Mouse (Mus musculus) hindbrain, postnatal 0 days (tissue): Measurements from ENCODE around the gene Gtf2a1l. TPM values are rescaled to one million over a fixed set of nuclear protein-coding genes. Genes with fewer than 3 reads are reported as not detected.
A peak's percentile ranks its signal among the peaks of the same experiment; 100 is the strongest.

ENCODE experiments used
- ATAC-seq: fragments of 200-750 bp; cut with Nextera tagmentation; 2 replicates; pipeline ENCODE4 v1.8.0; 2017; ENCODE audit warnings: mild to moderate bottlenecking, moderate TSS enrichment, moderate library complexity
- DNase-seq: peaks from one replicate; pipeline ENCODE4 v3.0.0-alpha.2; 2015; ENCODE audit warnings: low spot score
- H3K27ac ChIP-seq: fragments of 300-500 bp; sonication (generic); 2 replicates; pipeline ENCODE4 v1.5.1; 2014; ENCODE audit warnings: mild to moderate bottlenecking
- H3K27me3 ChIP-seq: fragments of 300-500 bp; sonication (generic); 2 replicates; pipeline ENCODE4 v1.6.1; 2014; ENCODE audit warnings: low read length, mixed read lengths; ENCODE audit not compliant: insufficient read depth
- H3K36me3 ChIP-seq: fragments of 300-500 bp; sonication (generic); 2 replicates; pipeline ENCODE4 v1.6.1; 2014; ENCODE audit warnings: low read length, mixed read lengths; ENCODE audit not compliant: insufficient read depth
- H3K4me1 ChIP-seq: fragments of 300-500 bp; sonication (generic); 2 replicates; pipeline ENCODE4 v1.6.1; 2014; ENCODE audit warnings: antibody characterized with exemption, low read length, mixed read lengths; ENCODE audit not compliant: insufficient read depth
- H3K4me2 ChIP-seq: fragments of 300-500 bp; sonication (generic); 2 replicates; pipeline ENCODE4 v1.6.1; 2014; ENCODE audit warnings: low read depth, mild to moderate bottlenecking, low read length, moderate library complexity, mixed read lengths
- H3K4me3 ChIP-seq: fragments of 300-500 bp; sonication (generic); 2 replicates; pipeline ENCODE4 v1.5.1; 2014; ENCODE audit warnings: low read length
- H3K9ac ChIP-seq: fragments of 300-500 bp; sonication (generic); replicated peaks from 2 replicates; pipeline ENCODE4 v1.6.1; 2014; ENCODE audit warnings: mild to moderate bottlenecking, low read length, moderate library complexity, mixed read lengths
- H3K9me3 ChIP-seq: fragments of 300-500 bp; sonication (generic); 2 replicates; pipeline ENCODE4 v1.6.1; 2016; ENCODE audit warnings: low read length, mixed read lengths
- CTCF ChIP-seq: IDR thresholded peaks from 2 replicates; pipeline ENCODE4 v1.5.1; 2016; ENCODE audit warnings: antibody characterized with exemption, control low read depth, low read depth
- WGBS: fragments of 180-500 bp; shearing (Covaris S2); extraction: QIAGEN DNeasy Blood & Tissue Kit; methylation state at CpG from one replicate; pipeline ENCODE4 v1.1.7; 2014; 5-methylcytosine and 5-hydroxymethylcytosine counted together
- polyA plus RNA-seq: library from polyadenylated mRNA; unstranded; fragments of >200 nt; fragmentation: Nextera tagmentation; extraction: Ambion mirVana; gene quantifications from 2 replicates; pipeline ENCODE4 v1.2.1, GENCODE M21; 2015
- total RNA-seq: library from RNA; depleted of rRNA; stranded (reverse); fragments of >200 nt; gene quantifications from 2 replicates; pipeline ENCODE4 v1.2.3, GENCODE M21; 2014

Gene Gtf2a1l
- total and polyA plus RNA-seq, 2 experiments from 2014 or later, result 0.38 TPM; not detected in 1

DNA sequence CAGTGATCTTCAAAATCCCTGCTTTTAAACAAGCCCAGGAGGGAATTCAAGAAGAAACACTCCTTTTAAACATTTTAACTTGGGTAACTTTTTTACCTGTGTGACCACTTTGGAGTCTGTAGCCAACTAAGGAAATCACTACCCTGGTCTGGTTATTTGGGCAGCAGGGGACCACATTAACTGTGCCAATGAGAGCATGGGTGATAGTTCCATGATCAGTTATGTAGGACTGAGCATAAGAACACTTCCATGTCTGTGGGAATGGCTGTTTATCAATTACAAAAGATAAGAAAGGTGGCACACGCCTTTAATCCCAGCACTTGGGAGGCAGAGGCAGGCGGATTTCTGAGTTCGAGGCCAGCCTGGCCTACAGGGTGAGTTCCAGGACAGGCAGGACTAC, 21.3 kb upstream of the Gtf2a1l start:
- Histone ChIP-seq H3K4me1 (no peaks in the 10 kb centered on the region), H3K9ac (no peak overlapping the region), H3K36me3 (no peaks in the 10 kb centered on the region), H3K4me2 (no peak overlapping the region), H3K27ac (no peak overlapping the region), H3K4me3 (no peak overlapping the region), H3K27me3 (no peaks in the 10 kb centered on the region), H3K9me3 (no peaks in the 10 kb centered on the region)
- 95% methylated on average over 3 of the region's 3 CpGs for WGBS
- ATAC-seq (no peak), DNase-seq (no peak)
- no peak for TF ChIP-seq CTCF

DNA sequence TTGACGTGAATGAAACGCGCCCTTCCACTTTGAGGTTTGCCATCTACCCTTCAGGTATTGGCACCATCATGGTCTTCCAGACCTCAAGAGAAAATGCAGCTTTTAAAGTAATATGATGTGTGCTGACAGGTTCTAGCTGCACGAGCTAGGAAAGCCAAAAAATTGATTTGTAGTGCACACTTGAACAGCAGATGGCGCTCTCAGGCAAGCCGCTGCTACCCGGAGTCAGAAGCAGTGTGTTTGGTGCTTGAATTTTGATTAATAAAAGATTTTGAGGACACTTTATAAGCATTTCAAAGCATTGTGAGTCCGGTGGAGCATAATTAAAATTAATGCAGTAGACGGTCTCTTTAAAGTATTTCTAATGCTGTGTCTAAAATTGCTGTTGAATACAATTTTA, 16.4 kb upstream of the Gtf2a1l start:
- DNase-seq, result peak; percentile 88
- Histone ChIP-seq H3K9me3 (no peaks in the 10 kb centered on the region), H3K36me3 (no peaks in the 10 kb centered on the region), H3K27me3 (no peaks in the 10 kb centered on the region), H3K4me2 (peak overlapping the region; percentile 56), H3K27ac (no peak overlapping the region), H3K9ac (no peak overlapping the region), H3K4me1 (peaks cover 4% of the 10 kb centered on the region; the same call in 1 of the 2 replicates), H3K4me3 (no peak overlapping the region)
- peak; percentile 70 for ATAC-seq
- WGBS, result 6% methylated on average over 9 of the region's 9 CpGs
- TF ChIP-seq CTCF, result peak; percentile 88

DNA sequence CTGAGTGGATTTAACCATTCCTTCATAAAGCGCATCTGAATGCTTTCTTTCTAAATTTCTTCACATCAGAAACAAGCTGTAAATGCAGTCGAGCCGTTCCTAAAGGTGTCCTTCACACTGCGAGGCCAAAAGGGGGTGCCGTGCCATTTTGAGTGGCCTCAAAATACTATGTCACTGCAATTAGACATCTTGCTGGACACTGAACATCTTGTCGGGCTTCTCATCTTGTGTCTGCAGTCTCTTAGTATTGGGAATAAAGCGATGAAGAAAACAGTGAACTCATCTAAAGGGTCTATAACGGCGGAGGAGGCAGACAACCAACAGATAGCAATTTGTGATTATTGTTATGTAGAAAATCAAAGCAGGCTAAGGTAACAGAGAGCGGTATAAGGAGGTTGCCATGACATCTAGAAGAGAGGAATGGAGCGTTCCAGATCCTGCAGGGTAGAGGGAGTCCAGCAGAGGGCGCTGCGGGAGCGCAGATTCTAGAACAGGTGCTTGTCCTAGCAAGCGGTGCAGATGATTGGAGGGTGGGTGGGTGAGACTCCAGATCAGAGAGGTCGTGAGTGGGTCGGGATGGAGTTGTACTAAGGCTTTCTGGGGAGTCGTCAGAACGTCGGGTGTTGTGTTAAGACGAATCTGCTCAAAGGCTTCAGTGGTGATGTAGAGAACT, 15.6 kb upstream of the Gtf2a1l start:
- Histone ChIP-seq H3K4me2 (peak overlapping the region; percentile 56), H3K36me3 (no peaks in the 10 kb centered on the region), H3K9me3 (no peaks in the 10 kb centered on the region), H3K4me1 (peaks cover 4% of the 10 kb centered on the region; the same call in 1 of the 2 replicates), H3K4me3 (peak overlapping the region; percentile 18), H3K27ac (0 out of 2 replicates have a peak overlapping the region, but pooled peaks have one; percentile 8), H3K27me3 (no peaks in the 10 kb centered on the region), H3K9ac (0 out of 2 replicates have a peak overlapping the region, but pooled peaks have one; percentile 28)
- ATAC-seq (peak; percentile 90), DNase-seq (peak; percentile 92)
- TF ChIP-seq CTCF, result peak; percentile 97
- 14% methylated on average over 21 of the region's 21 CpGs for WGBS

DNA sequence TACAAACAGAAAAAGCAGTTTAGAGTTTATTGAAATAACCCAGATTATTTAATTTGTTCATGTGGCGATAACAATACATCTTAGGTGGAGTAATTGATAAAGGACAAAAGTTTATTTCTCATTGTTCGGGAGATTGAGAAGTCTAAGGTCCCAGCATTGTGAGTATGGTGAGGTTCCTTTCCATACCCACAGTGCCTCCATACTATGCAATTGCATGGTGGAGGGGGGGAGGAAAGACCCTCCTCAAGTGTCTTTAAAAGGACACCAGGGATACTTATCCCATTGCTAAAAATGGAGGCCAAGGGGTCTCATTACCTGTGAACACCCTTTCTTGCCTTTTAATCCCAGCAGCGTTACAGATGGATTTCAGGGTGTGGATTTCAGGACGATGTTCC, 15.1 kb upstream of the Gtf2a1l start:
- Histone ChIP-seq H3K4me3 (no peak overlapping the region), H3K36me3 (no peaks in the 10 kb centered on the region), H3K9me3 (no peaks in the 10 kb centered on the region), H3K4me1 (peaks cover 4% of the 10 kb centered on the region; the same call in 1 of the 2 replicates), H3K4me2 (peak overlapping the region; percentile 56; the same call in 1 of the 2 replicates), H3K27ac (no peak overlapping the region), H3K9ac (no peak overlapping the region), H3K27me3 (no peaks in the 10 kb centered on the region)
- DNase-seq, result no peak
- TF ChIP-seq CTCF, result no peak
- no peak for ATAC-seq
- 78% methylated on average over 4 of the region's 4 CpGs for whole genome bisulfite sequencing

GRCm38 (mm10) chr17:88658510-88658909, 9.9 kb upstream of the Gtf2a1l start:
- no peaks in the 10 kb centered on the region for H3K9me3 ChIP-seq
- H3K4me1 ChIP-seq, result no peaks in the 10 kb centered on the region
- no peak for DNase-seq
- TF ChIP-seq CTCF, result no peak
- H3K4me3 ChIP-seq, result no peak overlapping the region
- H3K27ac ChIP-seq, result no peak overlapping the region
- 72% methylated on average over 6 of the region's 6 CpGs for WGBS
- no peak for ATAC-seq
- H3K27me3 ChIP-seq, result no peaks in the 10 kb centered on the region
- no peak overlapping the region for H3K9ac ChIP-seq
- no peaks in the 10 kb centered on the region for H3K36me3 ChIP-seq
- no peak overlapping the region for H3K4me2 ChIP-seq

DNA sequence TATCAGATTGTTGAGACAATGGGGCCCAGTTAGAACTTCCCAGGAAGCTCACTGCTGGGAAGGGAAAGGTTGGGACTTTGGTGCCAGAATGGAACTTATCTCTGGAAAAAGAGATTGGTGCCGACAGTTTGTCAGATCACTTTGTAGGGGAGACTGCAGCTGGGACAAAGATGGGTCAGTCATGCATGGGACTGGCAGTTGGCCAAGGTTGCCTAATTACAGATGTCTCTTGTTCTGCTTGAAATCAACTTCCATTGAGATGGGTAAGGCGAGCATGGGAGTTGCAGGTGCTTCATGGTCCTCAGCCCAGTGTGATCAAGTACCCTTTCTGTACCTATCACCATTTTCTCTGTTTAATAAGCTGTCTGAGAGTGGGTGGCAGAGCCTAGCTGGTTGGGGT, 2.4 kb upstream of the Gtf2a1l start:
- H3K4me2 ChIP-seq, result no peak overlapping the region

DNA sequence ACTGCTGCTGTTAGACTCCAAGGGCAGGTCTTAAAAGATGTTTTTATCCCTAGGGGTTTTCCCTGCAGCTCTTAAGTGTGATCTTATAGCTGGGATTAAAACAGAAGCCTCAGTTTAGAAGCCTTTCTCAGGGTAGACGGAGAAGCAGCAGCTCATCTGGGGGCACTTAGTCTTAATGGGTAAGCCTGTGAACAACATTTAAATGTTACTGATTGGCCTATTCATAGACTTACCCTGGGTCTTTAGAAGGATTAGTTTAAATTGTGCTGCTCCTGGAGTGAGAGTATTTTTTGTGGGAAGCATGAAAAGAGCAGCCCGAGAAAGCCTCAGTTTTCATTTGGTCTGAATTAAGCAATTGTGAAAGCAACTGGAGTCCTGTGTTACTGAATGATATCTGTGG, 1.5 kb downstream of the Gtf2a1l start:
- no peak for TF ChIP-seq CTCF
- no peak overlapping the region for H3K4me2 ChIP-seq
- H3K9me3 ChIP-seq, result no peaks in the 10 kb centered on the region
- H3K4me1 ChIP-seq, result no peaks in the 10 kb centered on the region; the same call in 1 of the 2 replicates
- WGBS, result 47% methylated on average over 2 of the region's 2 CpGs
- H3K27ac ChIP-seq, result no peak overlapping the region
- no peaks in the 10 kb centered on the region for H3K36me3 ChIP-seq
- no peak overlapping the region for H3K4me3 ChIP-seq
- H3K27me3 ChIP-seq, result no peaks in the 10 kb centered on the region
- no peak overlapping the region for H3K9ac ChIP-seq
- DNase-seq, result no peak
- no peak for ATAC-seq

More for the DNA sequence above, 2.4 kb upstream of the Gtf2a1l start:
- Histone ChIP-seq H3K4me1 (no peaks in the 10 kb centered on the region; the same call in 1 of the 2 replicates), H3K27me3 (no peaks in the 10 kb centered on the region), H3K36me3 (no peaks in the 10 kb centered on the region), H3K4me3 (no peak overlapping the region), H3K9me3 (no peaks in the 10 kb centered on the region), H3K9ac (no peak overlapping the region), H3K27ac (no peak overlapping the region)
- 33% methylated on average over 2 of the region's 2 CpGs for WGBS
- no peak for TF ChIP-seq CTCF
- peak; percentile 51 for DNase-seq
- no peak for ATAC-seq
